Mouse (Mus musculus) forebrain, embryonic 15.5 days (tissue): ENCODE measurements at regions not wholly inside any gene's neighbourhood (a gene's known extent, or its start where the extent isn't known, plus 50 kb on each side); places are given as distances from the start of the nearest gene placed in this dataset.

Experiments
- ATAC-seq: fragments of 200-750 bp; cut with Nextera tagmentation; replicated peaks from 2 replicates; pipeline ENCODE4 v1.8.0; 2017; ENCODE audit warnings: mild to moderate bottlenecking, moderate TSS enrichment, moderate library complexity
- H3K27ac ChIP-seq: fragments of 300-500 bp; sonication (generic); replicated peaks from 2 replicates; pipeline ENCODE4 v1.5.1; 2015; ENCODE audit warnings: mild to moderate bottlenecking, inconsistent platforms
- H3K27me3 ChIP-seq: fragments of 300-500 bp; sonication (generic); 2 replicates; pipeline ENCODE4 v1.6.1; 2015; ENCODE audit warnings: inconsistent platforms
- H3K36me3 ChIP-seq: fragments of 300-500 bp; sonication (generic); 2 replicates; pipeline ENCODE4 v1.6.1; 2015; ENCODE audit warnings: mild to moderate bottlenecking, inconsistent platforms
- H3K4me1 ChIP-seq: fragments of 300-500 bp; sonication (generic); 2 replicates; pipeline ENCODE4 v1.6.1; 2015; ENCODE audit warnings: inconsistent platforms
- H3K4me2 ChIP-seq: fragments of 300-500 bp; sonication (generic); replicated peaks from 2 replicates; pipeline ENCODE4 v1.6.1; 2015; ENCODE audit warnings: mild to moderate bottlenecking, inconsistent platforms
- H3K4me3 ChIP-seq: fragments of 300-500 bp; sonication (generic); 2 replicates; pipeline ENCODE4 v1.5.1; 2015; ENCODE audit warnings: mild to moderate bottlenecking, inconsistent platforms
- H3K9ac ChIP-seq: fragments of 300-500 bp; sonication (generic); replicated peaks from 2 replicates; pipeline ENCODE4 v1.6.1; 2015; ENCODE audit warnings: mild to moderate bottlenecking, inconsistent platforms
- H3K9me3 ChIP-seq: fragments of 300-500 bp; sonication (generic); 2 replicates; pipeline ENCODE4 v1.6.1; 2016; ENCODE audit warnings: inconsistent platforms
- WGBS: fragments of 180-500 bp; shearing (Covaris S2); methylation state at CpG from one replicate; pipeline ENCODE4 v1.1.7; 2015; ENCODE audit warnings: mixed read lengths; 5-methylcytosine and 5-hydroxymethylcytosine counted together

GRCm38 (mm10) chr6:49590927-49591631, 195.7 kb downstream of the Stk31 start:
- Histone ChIP-seq H3K4me2 (no peak overlapping the region), H3K4me1 (peaks cover 9% of the 10 kb centered on the region; the same call in 1 of the 2 replicates), H3K36me3 (no peaks in the 10 kb centered on the region), H3K9me3 (no peaks in the 10 kb centered on the region), H3K4me3 (no peak overlapping the region), H3K9ac (no peak overlapping the region), H3K27me3 (no peaks in the 10 kb centered on the region), H3K27ac (peak overlapping the region; percentile 41)
- 69% methylated on average over 7 of the region's 7 CpGs for WGBS
- ATAC-seq: peak; percentile 53; the same call in 1 of the 2 replicates

GRCm38 (mm10) chr6:49591632-49592000, 196.2 kb downstream of the Stk31 start:
- WGBS: 80% methylated on average over 2 of the region's 2 CpGs
- 0 out of 2 replicates have a peak, but pooled peaks have one; percentile 6 for ATAC-seq
- no peaks in the 10 kb centered on the region for H3K9me3 ChIP-seq
- no peak overlapping the region for H3K9ac ChIP-seq
- peak overlapping the region; percentile 41; the same call in 1 of the 2 replicates for H3K27ac ChIP-seq
- no peak overlapping the region for H3K4me3 ChIP-seq
- no peaks in the 10 kb centered on the region for H3K36me3 ChIP-seq
- no peaks in the 10 kb centered on the region for H3K27me3 ChIP-seq
- no peak overlapping the region for H3K4me2 ChIP-seq
- peaks cover 9% of the 10 kb centered on the region; the same call in 1 of the 2 replicates for H3K4me1 ChIP-seq

- H3K4me3 ChIP-seq: no peak overlapping the region
- no peaks in the 10 kb centered on the region for H3K27me3 ChIP-seq
- H3K4me1 ChIP-seq: peaks cover 9% of the 10 kb centered on the region; the same call in 1 of the 2 replicates
- no peak overlapping the region for H3K4me2 ChIP-seq
- no peaks in the 10 kb centered on the region for H3K9me3 ChIP-seq
- 76% methylated on average over 5 of the region's 5 CpGs for WGBS
- ATAC-seq: peak; percentile 60; the same call in 1 of the 2 replicates
- H3K36me3 ChIP-seq: no peaks in the 10 kb centered on the region
- no peak overlapping the region for H3K9ac ChIP-seq
- peak overlapping the region; percentile 43 for H3K27ac ChIP-seq
Observed at GRCm38 (mm10) chr6:49592676-49593075, 197.3 kb downstream of the Stk31 start.

GRCm38 (mm10) chr6:49603201-49603600, 207.8 kb downstream of the Stk31 start:
- Histone ChIP-seq H3K9ac (no peak overlapping the region), H3K27ac (no peak overlapping the region), H3K27me3 (no peaks in the 10 kb centered on the region), H3K4me1 (peaks cover 18% of the 10 kb centered on the region), H3K9me3 (no peaks in the 10 kb centered on the region), H3K36me3 (no peaks in the 10 kb centered on the region), H3K4me2 (no peak overlapping the region), H3K4me3 (no peak overlapping the region)
- no peak; the same call in 1 of the 2 replicates for ATAC-seq
- WGBS: 12% methylated on average over 1 of the region's 1 CpGs

GRCm38 (mm10) chr6:49603844-49604243, 208.4 kb downstream of the Stk31 start:
- Histone ChIP-seq H3K27me3 (no peaks in the 10 kb centered on the region), H3K4me1 (peaks cover 18% of the 10 kb centered on the region), H3K4me2 (no peak overlapping the region), H3K4me3 (no peak overlapping the region), H3K27ac (no peak overlapping the region), H3K9ac (no peak overlapping the region), H3K36me3 (no peaks in the 10 kb centered on the region), H3K9me3 (no peaks in the 10 kb centered on the region)
- peak; percentile 48; the same call in 1 of the 2 replicates for ATAC-seq
- WGBS: 30% methylated on average over 3 of the region's 3 CpGs

GRCm38 (mm10) chr6:49606028-49606427, 210.6 kb downstream of the Stk31 start:
- Histone ChIP-seq H3K27ac (no peak overlapping the region), H3K9ac (no peak overlapping the region)
- 0% methylated on average over 1 of the region's 1 CpGs for WGBS

GRCm38 (mm10) chr6:49606626-49607158, 211.3 kb downstream of the Stk31 start:
- 12% methylated on average over 9 of the region's 9 CpGs for WGBS
- Histone ChIP-seq H3K36me3 (no peaks in the 10 kb centered on the region), H3K27me3 (no peaks in the 10 kb centered on the region), H3K4me1 (peaks cover 18% of the 10 kb centered on the region), H3K4me2 (no peak overlapping the region), H3K27ac (no peak overlapping the region), H3K4me3 (no peak overlapping the region), H3K9me3 (no peaks in the 10 kb centered on the region), H3K9ac (no peak overlapping the region)
- ATAC-seq: no peak

More at GRCm38 (mm10) chr6:49606028-49606427, 210.6 kb downstream of the Stk31 start:
- Histone ChIP-seq H3K9me3 (no peaks in the 10 kb centered on the region), H3K4me3 (no peak overlapping the region), H3K27me3 (no peaks in the 10 kb centered on the region), H3K4me1 (peaks cover 18% of the 10 kb centered on the region), H3K4me2 (no peak overlapping the region), H3K36me3 (no peaks in the 10 kb centered on the region)
- no peak for ATAC-seq

GRCm38 (mm10) chr6:49624080-49624479, 198.4 kb upstream of the Npy start:
- no peaks in the 10 kb centered on the region for H3K9me3 ChIP-seq
- no peak overlapping the region for H3K9ac ChIP-seq
- WGBS: 89% methylated on average over 2 of the region's 2 CpGs
- no peak overlapping the region for H3K27ac ChIP-seq
- H3K27me3 ChIP-seq: no peaks in the 10 kb centered on the region
- ATAC-seq: no peak
- H3K4me2 ChIP-seq: no peak overlapping the region
- no peak overlapping the region for H3K4me3 ChIP-seq
- no peaks in the 10 kb centered on the region for H3K4me1 ChIP-seq
- no peaks in the 10 kb centered on the region for H3K36me3 ChIP-seq

GRCm38 (mm10) chr6:49624564-49624963, 197.9 kb upstream of the Npy start:
- Histone ChIP-seq H3K4me1 (no peaks in the 10 kb centered on the region), H3K36me3 (no peaks in the 10 kb centered on the region), H3K27me3 (no peaks in the 10 kb centered on the region), H3K9me3 (no peaks in the 10 kb centered on the region), H3K9ac (no peak overlapping the region), H3K4me2 (no peak overlapping the region), H3K27ac (no peak overlapping the region), H3K4me3 (no peak overlapping the region)
- no peak for ATAC-seq
- 75% methylated on average over 5 of the region's 5 CpGs for WGBS

GRCm38 (mm10) chr6:49633470-49634095, 188.9 kb upstream of the Npy start:
- Histone ChIP-seq H3K4me3 (no peak overlapping the region), H3K4me2 (no peak overlapping the region), H3K9ac (no peak overlapping the region), H3K9me3 (no peaks in the 10 kb centered on the region), H3K27ac (peak overlapping the region; percentile 65), H3K36me3 (no peaks in the 10 kb centered on the region), H3K27me3 (no peaks in the 10 kb centered on the region), H3K4me1 (peaks cover 8% of the 10 kb centered on the region; the same call in 1 of the 2 replicates)
- 39% methylated on average over 5 of the region's 5 CpGs for whole genome bisulfite sequencing
- peak; percentile 93 for ATAC-seq

GRCm38 (mm10) chr6:49637654-49638053, 184.9 kb upstream of the Npy start:
- Histone ChIP-seq H3K9me3 (no peaks in the 10 kb centered on the region), H3K36me3 (no peaks in the 10 kb centered on the region), H3K4me3 (no peak overlapping the region), H3K4me1 (peaks cover 7% of the 10 kb centered on the region; the same call in 1 of the 2 replicates), H3K4me2 (no peak overlapping the region), H3K27me3 (no peaks in the 10 kb centered on the region), H3K27ac (no peak overlapping the region), H3K9ac (no peak overlapping the region)
- ATAC-seq: no peak
- 85% methylated on average over 2 of the region's 2 CpGs for WGBS

- no peak overlapping the region for H3K4me2 ChIP-seq
- H3K27me3 ChIP-seq: no peaks in the 10 kb centered on the region
- no peaks in the 10 kb centered on the region for H3K4me1 ChIP-seq
- H3K27ac ChIP-seq: no peak overlapping the region
- H3K9ac ChIP-seq: no peak overlapping the region
- no peak for ATAC-seq
- H3K4me3 ChIP-seq: no peak overlapping the region
- no peaks in the 10 kb centered on the region for H3K36me3 ChIP-seq
- WGBS: 82% methylated on average over 5 of the region's 5 CpGs
- H3K9me3 ChIP-seq: no peaks in the 10 kb centered on the region
Observed at GRCm38 (mm10) chr6:49641256-49641655, 181.3 kb upstream of the Npy start.
